Mouse (Mus musculus) CD4-positive naive resting alpha-beta T cell, adult 76 days (primary cell): ENCODE measurements around the gene Pitx2. TPM values are rescaled to one million over a fixed set of nuclear protein-coding genes. Genes with fewer than 3 reads are reported as not detected.

ENCODE experiments used
- total RNA-seq: library from RNA; stranded (reverse); gene quantifications from one replicate; pipeline ENCODE4 v1.2.4, GENCODE M21; 2023

Gene Pitx2
- total RNA-seq, result not detected

GRCm38 (mm10) chr3:129199609-129200500 lies at the start of gene Pitx2:
Pitx2 (plus strand) TSS chr3:129199878.

Other genes with a start within 250 kb of the Pitx2 start
- not detected for gene Enpep, start 132.8 kb downstream of the Pitx2 start, total RNA-seq